Mouse (Mus musculus) adrenal gland, adult (tissue): ENCODE results near the gene Luc7l3.
"Not testable (repeated sequence)": the region's sequence is repeated elsewhere in the genome, so short reads cannot be mapped to it uniquely, and the experiment has no call there.

ENCODE experiments used
- DNase-seq, 2 experiments: peaks; one replicate each; pipeline ENCODE4 v3.0.0; 2022 to 2023; ENCODE audit warnings: low spot score in 1 of 2; ENCODE audit not compliant: inconsistent age in 2 of 2

The Luc7l3 gene

DNA sequence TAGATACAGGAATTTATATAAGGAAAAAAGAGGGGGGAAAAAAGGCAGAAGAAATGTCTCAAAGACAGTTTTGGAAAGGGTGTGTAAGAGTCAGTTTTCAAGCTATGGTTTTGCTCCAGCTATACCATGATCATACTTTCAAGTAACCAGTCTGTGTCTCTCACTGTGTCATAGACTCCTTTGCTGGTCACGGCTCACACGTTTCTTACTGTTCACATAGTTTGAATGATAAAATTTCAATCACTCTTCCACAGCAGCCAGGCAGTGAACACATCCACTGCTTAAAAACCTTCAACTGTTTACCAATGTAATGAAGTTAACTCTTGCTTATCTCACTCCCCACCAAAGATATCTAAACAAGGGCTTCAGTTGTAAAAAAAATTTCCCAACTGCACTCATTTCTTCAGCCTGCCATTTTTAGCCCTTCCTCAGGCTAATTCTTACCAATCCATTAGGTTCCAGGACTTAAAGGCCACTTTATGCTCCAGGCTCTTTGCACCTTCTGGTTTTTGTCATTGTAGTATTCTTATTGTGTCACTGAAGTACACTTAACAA is 7.6 kb downstream of the Luc7l3 start:
- DNase-seq = no peak

DNA sequence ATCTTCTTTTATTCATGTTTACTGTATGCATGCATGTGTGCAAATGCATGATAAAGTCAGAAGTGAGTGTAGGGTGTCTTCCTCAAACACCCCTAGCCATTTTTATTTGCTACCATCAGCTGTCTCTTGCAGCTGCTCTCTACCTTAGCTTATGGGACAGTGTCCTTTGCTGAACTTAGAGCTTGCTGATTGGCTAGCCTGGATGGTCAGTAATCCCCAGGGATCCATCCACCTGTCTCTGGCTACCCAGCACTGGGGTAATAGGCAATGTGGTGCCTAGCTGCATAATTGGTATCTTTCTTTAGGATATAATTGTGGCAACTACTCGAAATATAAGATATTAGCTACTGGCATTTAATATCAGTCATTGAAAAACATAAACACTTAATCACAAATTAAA is 9.1 kb downstream of the Luc7l3 start:
- DNase-seq = no peak

DNA sequence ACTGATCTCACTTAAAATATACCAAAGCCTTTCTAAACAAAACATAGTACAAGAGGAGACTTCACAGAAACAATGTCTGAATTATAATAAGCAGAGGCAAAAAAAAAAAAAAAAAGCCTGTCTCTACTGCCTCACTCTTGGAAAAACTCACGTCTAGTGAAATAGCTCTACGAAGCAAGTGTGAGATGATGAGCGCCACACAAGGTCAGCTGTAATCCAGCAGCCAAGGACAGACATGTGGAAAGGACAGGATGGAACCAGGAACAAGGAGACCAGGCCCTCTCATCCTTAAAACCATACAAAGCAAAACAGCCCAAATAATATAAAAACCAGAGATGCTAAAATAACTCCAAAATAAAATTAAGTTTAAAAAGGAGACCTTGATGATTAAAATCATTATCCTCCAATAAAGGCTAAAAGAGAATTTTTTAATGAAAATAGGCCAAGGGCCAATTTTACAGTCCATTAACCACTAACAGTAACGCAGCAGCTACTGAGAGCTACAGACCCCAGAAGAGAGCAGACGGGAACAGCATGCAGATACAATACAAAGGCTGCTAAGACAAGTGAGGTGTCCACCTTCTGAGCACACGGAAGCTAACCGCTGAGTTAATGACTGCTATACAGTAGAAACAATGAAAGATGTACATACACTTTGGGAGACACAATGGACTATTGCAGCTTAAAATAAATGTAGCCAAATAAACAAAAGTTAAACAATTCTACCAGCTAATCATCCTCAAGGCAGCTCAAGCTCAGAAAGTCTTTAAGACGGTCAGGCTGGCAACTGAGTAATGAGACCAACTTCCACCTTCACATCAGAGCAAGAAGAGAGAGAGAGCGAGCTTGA is 26.6 kb downstream of the Luc7l3 start:
- DNase-seq = peak in 1 of 2 experiments; percentile 74

DNA sequence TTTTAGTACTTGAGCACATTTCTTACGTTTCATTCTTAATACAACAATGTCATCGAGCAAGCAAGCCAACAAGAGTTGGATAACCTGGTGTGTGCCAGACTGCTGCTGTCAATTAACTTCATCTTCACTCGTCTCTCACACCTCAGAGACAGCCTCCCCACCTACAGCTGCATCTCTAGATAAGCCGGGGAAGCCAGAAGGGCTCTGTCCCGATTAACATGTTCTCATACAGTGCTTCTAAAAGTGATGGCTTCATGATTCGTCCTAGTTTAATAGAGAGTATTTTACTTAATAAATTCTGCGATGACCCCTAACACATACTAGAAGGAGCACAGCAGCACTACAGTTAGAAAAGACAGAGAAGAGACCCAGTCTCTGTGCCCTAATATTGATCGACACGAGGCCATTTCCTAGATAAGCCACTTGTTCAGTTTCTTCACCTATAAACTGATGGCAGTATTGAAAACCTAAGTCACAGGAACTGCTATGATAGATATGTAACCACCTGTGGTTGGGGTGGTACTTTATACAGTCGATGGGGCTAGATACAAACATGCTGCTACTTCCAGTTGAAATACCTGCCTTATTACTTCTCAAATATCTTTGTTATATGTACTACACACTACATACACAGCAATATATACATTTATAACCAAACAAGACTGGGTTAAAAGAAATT is 31.6 kb downstream of the Luc7l3 start:
- DNase-seq = no peak

DNA sequence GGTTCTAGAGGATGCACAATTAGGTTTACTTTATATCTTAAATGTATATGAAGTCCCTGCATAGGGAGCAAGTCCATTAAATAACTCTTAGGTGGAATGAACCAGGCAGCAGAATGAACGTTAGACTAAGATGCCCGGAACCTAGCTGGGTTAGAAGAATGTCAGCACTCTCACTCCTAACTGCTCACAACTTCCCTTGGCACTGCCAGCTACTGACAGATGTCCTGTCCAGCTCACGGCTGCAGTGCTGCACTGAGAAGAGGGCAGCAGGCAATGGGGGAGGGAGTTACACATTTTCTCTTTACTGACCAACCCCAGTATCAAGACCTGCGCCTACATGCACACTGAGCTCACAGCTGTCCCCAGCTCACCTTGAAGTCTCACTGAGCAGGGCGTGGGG is 34.7 kb downstream of the Luc7l3 start:
- DNase-seq = no peak

DNA sequence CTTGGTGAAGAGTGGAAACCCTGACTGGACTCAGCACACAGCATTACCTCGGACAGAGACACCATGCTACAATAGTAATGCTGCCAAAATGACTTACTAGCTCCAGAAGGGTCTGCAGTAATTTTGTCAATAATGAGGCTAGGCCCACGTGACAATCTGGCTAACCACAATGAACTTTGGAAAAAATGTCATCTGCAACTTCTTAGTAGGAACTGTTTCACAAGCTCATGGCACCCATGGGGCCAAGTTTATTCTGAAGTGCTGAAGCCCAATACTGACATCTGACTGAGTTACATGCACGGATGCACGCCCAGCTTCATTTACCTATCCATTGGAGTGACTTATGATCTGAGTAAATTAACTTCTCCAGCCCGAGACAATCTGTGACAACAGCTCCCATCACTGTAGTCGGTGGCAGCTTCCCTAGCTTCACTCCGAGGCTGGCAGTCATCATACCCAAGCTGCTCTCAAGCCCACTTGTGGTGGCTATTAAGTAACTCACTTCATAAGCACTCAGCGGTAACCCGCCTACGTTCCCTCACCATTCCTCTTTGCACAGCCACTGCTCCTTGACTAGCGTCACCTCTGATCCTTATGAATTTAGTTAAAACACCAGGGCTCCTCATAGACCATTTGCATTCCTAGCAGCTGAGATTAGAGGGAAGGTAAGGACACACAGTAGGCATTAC is 35.8 kb downstream of the Luc7l3 start:
- DNase-seq = peak in 1 of 2 experiments; percentile 38

DNA sequence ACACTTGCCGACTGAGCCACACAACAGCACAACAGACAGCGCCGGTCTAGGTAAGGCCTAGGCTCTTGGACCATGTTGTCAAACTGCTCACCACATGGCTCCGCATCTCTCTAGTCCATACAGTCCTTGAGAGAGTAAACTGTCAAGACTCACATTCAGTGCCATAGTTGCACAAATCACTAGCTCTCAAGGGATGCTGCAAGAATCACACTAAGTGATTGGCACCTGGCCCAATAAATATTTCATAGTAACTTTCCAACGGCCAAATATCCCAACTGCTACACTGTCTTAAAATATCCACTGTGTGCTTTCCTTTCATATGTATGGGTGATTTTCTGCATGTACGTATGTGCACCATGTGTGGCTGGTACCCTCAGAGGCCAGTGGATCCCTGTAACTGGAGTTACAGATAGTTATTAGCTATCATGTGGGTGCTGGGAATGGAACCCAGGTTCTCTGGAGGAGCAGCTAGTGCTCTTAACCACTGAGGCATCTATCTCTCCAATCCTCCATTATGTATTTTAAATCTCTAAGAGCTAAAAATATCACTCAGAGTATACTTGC is 38.2 kb downstream of the Luc7l3 start:
- DNase-seq = peak in 1 of 2 experiments; percentile 58

DNA sequence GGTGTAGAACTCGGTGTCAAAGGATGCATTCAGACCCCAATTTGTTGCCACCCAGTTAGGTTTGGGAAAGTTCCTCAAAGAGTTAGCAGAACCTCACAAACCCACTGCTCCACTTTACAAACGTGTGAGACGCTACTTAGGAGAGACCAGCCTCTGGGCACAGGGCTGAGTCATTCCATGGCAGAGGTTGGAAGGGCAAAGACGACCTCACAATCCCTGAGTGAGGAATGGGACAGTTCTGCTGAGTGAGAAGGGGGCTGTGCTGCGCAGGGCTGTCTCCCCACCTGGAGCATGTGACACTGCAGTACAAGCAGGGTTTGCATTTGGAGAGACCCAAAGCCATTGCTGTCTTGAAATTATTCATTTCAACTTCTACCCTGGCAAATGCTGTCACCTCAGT is 39.5 kb downstream of the Luc7l3 start:
- peak in 1 of 2 experiments; percentile 69 for DNase-seq

DNA sequence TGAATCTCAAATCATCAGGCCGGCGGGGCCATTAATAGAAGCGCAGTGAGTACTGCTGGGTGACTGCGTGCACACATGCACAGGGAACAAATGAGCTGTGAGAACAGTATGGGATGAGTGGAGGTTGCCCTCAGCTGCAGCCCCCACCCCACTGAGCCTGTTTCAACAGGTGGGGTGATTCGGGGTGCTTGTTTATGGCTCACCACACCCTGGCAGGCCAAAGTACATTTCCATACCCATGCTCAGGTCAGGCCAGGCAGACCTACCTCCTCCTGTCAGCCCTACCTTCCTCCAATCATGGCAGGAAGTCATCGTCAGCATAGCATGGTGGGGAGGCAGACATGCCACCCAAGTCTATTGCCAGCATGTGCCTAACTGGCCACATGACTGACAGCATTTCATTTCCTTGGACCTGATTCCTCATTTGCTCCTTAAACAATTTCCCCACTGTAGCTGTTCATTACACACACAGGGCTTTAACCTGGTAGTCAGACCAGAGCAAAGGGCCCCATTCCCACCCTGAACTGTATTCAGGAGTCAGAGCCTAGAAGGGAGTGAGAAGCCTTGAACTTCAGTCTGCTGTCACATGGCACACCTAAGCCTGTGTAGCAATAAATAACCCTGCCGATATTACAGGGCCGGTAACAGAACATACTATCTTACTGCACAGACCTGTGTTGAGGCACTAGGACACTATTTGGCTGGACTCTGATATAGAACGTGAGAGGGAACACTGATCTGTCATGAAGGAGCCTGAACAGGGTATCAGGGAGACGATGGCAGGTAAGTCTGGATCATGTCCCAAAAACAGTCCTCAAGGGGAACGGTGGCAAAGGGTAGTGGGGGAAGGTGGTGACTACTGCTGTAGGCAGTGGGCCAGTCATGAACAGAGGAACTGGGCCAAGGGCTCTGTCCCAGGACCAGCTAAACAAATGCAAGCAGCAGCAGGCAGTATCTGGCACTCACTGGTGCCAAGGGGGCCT is 40.3 kb downstream of the Luc7l3 start, which contains the start of gene Gm21885:
Gm21885 (plus strand) TSS at position 675 of the 983 bp plus-strand sequence.
- DNase-seq = peak in 1 of 2 experiments; percentile 78

DNA sequence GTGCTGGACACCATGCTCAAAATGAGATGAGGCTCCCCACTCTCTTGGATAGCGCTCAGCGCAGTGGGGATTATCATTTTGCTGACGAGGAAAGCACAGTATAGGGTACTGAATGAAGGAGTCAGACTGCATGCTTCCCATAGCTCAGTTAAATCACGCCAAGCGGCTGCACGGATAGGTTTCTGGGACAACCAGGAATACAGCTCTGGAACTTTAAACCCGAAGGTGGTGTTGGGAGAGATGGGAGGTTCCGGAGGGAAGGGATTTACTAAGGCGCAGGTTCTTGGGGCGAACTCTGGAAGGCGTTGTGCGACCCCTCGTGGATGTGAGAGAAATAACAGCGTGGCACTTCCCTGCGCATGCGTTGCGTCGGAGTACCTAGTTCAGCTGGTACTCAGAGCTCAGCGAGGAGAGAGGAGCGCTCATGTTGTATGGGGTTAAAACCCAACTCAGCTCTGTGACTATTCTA is 44.9 kb downstream of the Luc7l3 start:
- DNase-seq = peak; percentile 90 to 96

DNA sequence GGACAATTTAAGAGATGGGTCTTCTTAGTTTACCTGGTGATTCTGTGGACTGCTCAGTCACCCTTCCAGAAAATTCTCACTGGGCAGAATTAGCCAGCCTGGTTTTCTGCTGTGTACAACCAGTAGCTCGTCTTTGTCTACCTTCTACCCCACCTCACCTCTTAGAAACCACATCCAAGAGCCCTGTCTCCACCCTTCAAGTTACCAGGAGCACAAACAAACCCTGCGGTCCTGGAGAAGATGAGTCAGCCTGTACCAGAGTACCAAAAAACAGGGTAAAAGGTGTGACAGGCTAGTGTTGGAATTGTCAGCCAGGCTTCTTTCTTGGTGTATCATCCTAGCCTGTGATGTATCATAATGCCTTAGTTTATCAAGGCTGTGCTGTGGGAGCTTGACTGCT is 46.1 kb downstream of the Luc7l3 start:
- no peak for DNase-seq

DNA sequence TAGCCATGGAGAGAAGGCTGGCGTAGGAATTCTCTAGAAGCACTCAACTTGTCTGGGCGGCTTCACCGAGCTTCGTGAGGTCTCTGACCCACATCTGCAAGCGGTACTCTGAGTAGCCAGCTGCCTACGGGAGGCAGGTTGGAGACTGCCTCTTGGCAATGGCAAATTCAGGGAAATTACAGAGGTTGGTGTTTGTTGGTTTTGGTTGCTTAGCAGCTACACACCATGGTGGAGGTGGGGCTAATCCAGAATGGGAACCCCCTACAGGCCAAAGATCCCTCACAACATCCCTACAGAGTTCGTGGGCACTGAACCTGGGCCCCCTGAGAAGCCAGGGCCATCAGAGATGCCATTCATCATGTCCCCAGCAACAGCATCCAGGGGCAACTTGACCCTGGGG is 46.6 kb downstream of the Luc7l3 start:
- no peak for DNase-seq

DNA sequence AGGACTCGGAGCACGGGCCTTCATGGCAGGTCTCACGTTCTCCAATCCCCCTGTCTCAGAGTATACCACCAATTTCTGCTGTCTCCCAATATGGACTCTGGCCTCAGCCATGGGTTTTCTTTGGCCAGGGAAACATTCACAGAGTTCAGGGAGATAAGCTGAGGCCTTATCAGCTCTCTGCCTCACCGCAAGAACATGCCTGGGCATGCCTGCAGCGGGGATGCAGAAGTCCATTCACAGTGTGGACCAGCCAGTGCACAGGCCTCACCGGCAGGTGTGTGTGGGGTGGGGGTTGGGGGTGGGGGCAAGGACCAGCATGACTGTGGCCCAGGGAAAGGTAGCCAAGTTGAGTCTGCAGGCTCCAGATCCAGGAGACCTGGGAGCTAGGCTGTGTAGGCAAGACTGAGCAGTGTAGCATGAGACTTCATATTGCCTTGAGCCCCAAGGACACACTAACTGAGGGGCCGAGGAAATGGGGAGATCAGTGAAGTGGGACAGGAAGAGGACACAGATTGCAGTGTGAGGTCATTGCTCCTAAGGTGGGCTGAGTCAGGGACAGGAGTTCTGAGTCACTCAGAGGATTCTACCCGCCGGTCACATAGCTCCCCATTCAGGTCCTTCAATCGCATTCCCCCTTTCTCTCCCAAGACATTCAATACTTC is 47.5 kb downstream of the Luc7l3 start:
- DNase-seq = peak; percentile 56 to 73

DNA sequence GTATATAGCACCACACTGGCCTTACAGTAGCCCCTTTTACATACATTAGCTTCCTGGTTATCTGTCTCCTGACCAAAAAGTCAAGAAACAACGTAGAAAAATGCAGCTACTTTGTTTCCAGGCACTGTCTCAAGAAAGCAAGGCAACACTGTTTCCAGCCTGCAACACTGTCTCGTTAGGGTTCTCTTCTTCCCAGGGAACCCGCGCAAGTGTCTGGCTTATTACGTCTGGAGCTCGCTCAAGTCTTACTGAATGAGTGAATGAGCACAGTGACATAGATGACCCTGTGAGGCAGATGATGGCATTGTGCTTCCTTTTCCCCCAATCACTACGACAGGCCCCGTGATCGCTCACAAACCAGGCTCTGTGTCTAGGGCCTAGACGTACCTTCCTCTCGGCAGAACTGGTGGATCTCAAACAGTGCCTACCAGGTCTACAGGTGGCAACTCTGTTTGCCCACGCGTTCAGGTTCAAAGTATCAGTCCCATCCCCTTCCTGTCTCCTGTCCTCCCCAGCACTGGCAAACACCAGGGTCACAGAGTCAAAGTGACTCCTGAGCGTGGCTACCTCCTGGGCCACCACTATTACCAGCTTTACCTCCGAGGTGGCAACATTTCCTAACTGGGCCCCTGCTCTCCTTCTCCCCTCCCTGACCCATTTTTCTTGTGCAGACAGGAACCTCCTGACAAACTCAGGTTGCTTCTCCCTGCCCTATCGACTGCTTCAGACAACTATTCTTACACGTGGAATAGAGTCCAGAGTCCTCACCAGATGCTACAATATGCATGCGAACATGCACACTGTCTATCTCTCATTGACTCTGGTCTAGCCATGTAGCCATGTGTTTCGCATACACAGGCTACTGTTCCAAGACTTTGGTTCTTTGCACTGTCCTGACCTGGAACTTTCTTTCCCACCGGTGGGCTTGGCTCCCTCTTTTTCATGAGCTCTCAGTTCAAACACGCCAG is 48.5 kb downstream of the Luc7l3 start:
- DNase-seq = no peak

DNA sequence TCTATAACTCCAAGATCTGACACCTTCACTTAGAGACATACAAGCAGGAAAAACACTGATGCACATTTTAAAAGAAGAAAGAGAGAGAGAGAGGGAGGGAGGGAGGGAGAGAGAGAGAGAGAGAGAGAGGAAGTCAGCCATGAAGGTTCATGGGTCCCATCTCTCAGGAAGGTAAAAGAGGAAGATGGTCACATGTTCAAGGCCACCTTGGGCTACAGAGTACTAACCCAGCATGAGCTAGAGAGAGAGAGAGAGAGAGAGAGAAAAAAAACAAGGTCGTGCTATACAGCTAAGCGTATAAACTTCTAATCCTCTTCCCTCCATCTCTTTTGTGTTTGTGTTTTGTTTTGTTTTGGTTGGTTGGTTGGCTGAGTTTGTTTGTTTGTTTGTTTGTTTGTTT is 50.8 kb downstream of the Luc7l3 start:
- DNase-seq = no peak

DNA sequence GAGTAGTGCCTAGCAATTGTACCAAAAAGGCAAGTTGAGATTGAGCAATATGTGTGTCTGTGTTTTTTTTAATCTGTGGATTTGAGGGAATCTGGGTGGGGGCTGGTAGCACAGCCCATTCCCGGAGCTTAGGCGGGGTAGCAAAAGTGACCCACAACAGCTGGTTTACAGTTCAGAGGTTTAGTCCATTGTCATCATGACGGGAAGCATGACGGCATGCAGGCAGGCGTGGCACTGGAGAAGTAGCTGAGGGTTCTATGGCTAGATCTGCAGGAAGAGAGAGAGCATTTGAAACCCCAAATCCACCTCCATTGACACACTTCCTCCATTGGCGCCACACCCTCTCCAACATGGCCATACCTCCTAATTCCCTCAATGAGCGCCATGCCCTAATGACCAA is 51.9 kb downstream of the Luc7l3 start:
- no peak for DNase-seq

DNA sequence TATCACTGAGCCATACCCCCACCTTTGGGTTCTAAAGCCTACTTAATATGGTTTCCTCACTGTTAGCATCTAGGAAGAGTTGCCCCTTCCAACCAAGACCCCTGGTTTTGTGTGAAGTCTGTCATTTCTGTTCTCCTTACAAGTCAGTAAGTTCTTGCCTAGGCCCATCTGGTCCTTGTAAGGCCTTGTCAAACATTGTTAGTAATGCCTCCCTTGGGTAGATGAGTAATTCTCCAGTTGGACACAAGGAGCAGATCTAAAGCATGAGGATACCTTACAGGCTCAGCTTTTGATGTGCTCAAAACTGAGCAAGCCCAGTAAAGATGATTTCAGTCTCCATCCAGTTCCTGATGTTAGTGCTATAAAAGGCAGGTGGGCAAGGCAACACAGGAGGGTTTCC is 53.0 kb downstream of the Luc7l3 start:
- no peak for DNase-seq

DNA sequence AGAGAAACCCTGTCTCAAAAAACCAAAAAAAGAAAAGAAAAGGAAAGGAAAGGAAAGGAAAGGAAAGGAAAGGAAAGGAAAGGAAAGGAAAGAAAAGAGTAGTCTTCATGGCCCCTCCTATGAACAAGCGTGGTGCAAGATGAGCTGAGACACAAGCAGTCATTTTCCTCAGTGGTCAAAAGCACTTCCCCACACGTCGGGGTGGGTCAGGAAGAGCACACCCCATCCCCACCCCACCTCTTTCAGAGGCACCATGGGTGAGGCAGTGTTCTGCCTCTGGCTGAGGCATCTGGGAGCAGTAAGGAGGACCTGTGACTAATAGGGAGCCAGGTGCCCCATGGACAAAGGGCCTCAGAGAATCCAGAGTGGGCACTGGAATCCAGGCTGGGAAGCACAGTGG is 55.6 kb downstream of the Luc7l3 start:
- not testable (repeated sequence) for DNase-seq
